Mouse (Mus musculus) forebrain, embryonic 12.5 days (tissue): Measurements from ENCODE around the gene Tgfbr3. TPM values are rescaled to one million over a fixed set of nuclear protein-coding genes. Genes with fewer than 3 reads are reported as not detected.
"Not testable (repeated sequence)": the region's sequence is repeated elsewhere in the genome, so short reads cannot be mapped to it uniquely, and the experiment has no call there.

ENCODE experiments used
- ATAC-seq: fragments of 200-750 bp; cut with Nextera tagmentation; 2 replicates; pipeline ENCODE4 v1.8.0; 2017; ENCODE audit warnings: moderate TSS enrichment; ENCODE audit not compliant: low FRiP score
- H3K27ac ChIP-seq: fragments of 300-500 bp; sonication (generic); 2 replicates; pipeline ENCODE4 v1.5.1; 2016; ENCODE audit warnings: mild to moderate bottlenecking
- H3K27me3 ChIP-seq: fragments of 300-500 bp; sonication (generic); 2 replicates; pipeline ENCODE4 v1.6.1; 2016; ENCODE audit warnings: mild to moderate bottlenecking
- H3K36me3 ChIP-seq: fragments of 300-500 bp; sonication (generic); replicated peaks from 2 replicates; pipeline ENCODE4 v1.6.1; 2016; ENCODE audit warnings: mild to moderate bottlenecking
- H3K4me1 ChIP-seq: fragments of 300-500 bp; sonication (generic); 2 replicates; pipeline ENCODE4 v1.6.1; 2016
- H3K4me2 ChIP-seq: fragments of 300-500 bp; sonication (generic); 2 replicates; pipeline ENCODE4 v1.6.1; 2016; ENCODE audit warnings: mild to moderate bottlenecking, moderate library complexity
- H3K4me3 ChIP-seq: fragments of 300-500 bp; sonication (generic); replicated peaks from 2 replicates; pipeline ENCODE4 v1.5.1; 2016; ENCODE audit warnings: mild to moderate bottlenecking
- H3K9ac ChIP-seq: fragments of 300-500 bp; sonication (generic); 2 replicates; pipeline ENCODE4 v1.6.1; 2016; ENCODE audit warnings: mild to moderate bottlenecking
- H3K9me3 ChIP-seq: fragments of 300-500 bp; sonication (generic); 2 replicates; pipeline ENCODE4 v1.6.1; 2016
- WGBS: fragments of 180-500 bp; shearing (Covaris S2); methylation state at CpG from one replicate; pipeline ENCODE4 v1.1.7; 2016; 5-methylcytosine and 5-hydroxymethylcytosine counted together
- polyA plus RNA-seq: library from polyadenylated mRNA; unstranded; fragments of >200 nt; fragmentation: Nextera tagmentation; extraction: Ambion mirVana; gene quantifications from 2 replicates; pipeline ENCODE4 v1.2.1, GENCODE M21; 2016

The Tgfbr3 gene
- polyA plus RNA-seq, 1 experiment from 2014 or later = 5.7 TPM

DNA sequence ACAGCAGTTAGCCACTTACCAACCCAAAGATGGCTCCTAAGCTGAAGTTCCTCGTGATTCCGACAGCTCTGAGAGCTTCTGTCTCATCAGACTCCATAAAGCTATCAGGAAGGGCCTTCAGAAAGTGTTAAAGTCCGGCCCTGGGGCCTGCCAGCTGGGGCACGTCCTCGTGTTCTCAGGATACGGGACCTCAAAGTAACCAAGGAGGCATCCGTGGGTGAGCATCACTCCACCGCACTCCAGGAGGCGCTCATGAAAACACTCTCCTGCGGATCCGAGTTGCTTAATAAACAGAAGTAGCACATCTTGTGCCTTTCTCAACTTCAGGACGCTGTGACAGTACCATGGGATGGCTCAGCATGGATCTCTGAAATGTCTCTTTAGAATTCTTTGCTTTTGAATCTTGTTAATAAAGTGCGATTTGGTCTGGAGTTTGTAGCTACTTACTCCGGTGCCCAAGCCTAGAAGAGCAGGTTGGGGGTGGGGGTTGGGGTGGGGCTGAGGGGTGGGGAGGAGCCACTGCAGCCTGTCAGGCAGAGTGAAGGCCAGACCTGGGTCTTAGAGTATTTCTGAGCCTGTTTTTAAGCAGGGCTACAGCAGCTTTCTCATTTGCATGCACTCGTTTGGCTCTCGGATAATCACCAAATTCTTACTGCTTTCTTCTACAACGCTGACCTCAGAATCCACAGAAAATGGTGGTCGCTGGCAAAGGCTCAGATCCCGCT is 38.7 kb downstream of the Tgfbr3 start:
- ATAC-seq = no peak
- Histone ChIP-seq H3K36me3 (no peaks in the 10 kb centered on the region), H3K9ac (no peak overlapping the region), H3K27me3 (peaks cover 76% of the 10 kb centered on the region), H3K9me3 (peaks cover 15% of the 10 kb centered on the region; the same call in 1 of the 2 replicates), H3K4me1 (peaks cover 20% of the 10 kb centered on the region), H3K4me2 (peak overlapping the region; percentile 21; the same call in 1 of the 2 replicates), H3K27ac (no peak overlapping the region), H3K4me3 (no peak overlapping the region)
- WGBS = 12% methylated on average over 19 of the region's 19 CpGs

DNA sequence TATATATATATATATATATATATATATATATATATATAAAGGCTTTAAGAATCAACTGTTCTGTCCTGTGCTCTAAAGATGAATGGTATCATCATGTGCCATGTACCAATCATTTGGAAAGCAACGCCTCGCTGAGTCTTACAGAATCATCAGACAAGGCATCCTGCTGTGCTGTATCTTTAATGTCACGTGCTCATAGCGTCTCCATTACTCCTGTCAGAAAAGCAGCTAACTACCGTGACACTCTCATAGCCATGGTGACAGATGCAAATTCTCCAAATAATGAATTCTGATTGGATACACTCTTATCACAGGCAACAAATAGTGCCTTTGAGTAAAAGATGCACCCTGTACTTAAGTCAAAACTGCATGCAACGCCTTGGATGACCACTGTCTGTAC is 40.7 kb downstream of the Tgfbr3 start:
- peaks cover 80% of the 10 kb centered on the region for H3K27me3 ChIP-seq
- no peaks in the 10 kb centered on the region for H3K36me3 ChIP-seq
- ATAC-seq = no peak
- no peak overlapping the region for H3K4me2 ChIP-seq
- H3K4me1 ChIP-seq = peaks cover 20% of the 10 kb centered on the region
- WGBS = 89% methylated on average over 6 of the region's 6 CpGs
- H3K9ac ChIP-seq = no peak overlapping the region
- H3K4me3 ChIP-seq = no peak overlapping the region
- no peak overlapping the region for H3K27ac ChIP-seq
- H3K9me3 ChIP-seq = peaks cover 7% of the 10 kb centered on the region; the same call in 1 of the 2 replicates

DNA sequence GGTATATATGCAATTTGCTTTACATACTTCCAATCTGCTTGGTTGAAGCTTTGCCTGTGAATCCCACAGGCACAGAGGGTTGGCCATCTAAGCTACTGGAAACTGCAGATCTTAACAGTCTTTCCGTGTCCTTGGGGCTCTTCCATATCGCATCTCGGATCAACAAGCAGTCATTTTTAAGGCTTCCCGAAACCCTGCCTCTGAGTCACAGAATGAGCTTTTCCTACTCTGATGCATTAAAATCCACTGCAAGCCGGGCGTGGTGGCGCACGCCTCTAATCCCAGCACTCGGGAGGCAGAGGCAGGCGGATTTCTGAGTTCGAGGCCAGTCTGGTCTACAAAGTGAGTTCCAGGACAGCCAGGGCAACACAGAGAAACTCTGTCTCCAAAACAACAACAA is 41.1 kb downstream of the Tgfbr3 start:
- H3K36me3 ChIP-seq, H3K9ac ChIP-seq, H3K4me3 ChIP-seq, H3K9me3 ChIP-seq, H3K27ac ChIP-seq, H3K4me2 ChIP-seq, ATAC-seq: not testable (repeated sequence)
- Histone ChIP-seq H3K27me3 (peaks cover 80% of the 10 kb centered on the region), H3K4me1 (peaks cover 20% of the 10 kb centered on the region)
- 93% methylated on average over 11 of the region's 11 CpGs for WGBS

DNA sequence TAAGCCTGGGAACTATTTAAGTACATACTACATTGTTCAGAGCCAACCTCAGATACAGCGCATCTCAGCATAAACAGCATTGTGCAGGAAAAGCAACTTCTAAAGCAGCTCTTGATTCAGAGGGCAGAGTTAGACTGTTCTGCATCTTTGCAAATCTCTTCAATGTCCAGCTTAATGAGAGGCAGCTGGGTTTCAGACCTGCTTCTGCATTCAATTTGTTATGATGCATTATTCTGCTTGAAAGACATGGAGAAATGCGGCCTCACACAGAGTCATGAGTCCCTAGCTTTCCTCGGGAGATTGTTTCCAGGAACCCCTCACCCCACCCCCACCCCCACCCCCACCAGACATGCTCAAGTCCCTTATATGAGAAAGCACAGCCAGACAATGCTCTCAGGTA is 41.6 kb downstream of the Tgfbr3 start:
- Histone ChIP-seq H3K9me3 (peaks cover 7% of the 10 kb centered on the region; the same call in 1 of the 2 replicates), H3K36me3 (no peaks in the 10 kb centered on the region), H3K4me2 (no peak overlapping the region), H3K27ac (no peak overlapping the region), H3K4me3 (no peak overlapping the region), H3K27me3 (peaks cover 80% of the 10 kb centered on the region), H3K4me1 (peaks cover 20% of the 10 kb centered on the region), H3K9ac (no peak overlapping the region)
- WGBS = 59% methylated on average over 3 of the region's 3 CpGs
- no peak for ATAC-seq

DNA sequence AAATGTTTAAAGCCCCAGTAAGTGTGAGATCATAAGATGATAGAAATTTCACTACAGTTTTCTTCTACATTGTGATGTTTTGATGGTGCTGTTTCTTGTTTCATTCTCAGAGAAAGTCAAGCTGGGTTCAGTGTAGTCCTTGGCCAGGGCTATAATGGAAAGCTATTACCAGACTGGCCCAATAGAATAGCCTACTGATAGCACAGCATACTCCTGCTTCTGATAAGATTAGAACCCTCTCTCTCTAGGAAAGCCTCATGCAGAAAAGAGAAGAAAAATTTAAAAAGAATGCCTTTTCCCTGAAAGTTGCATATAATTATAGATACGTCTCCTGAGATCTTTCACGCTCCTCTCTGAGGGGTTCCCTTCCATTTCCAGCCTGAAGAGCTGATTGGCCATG is 46.0 kb downstream of the Tgfbr3 start:
- Histone ChIP-seq H3K9me3 (no peaks in the 10 kb centered on the region), H3K9ac (no peak overlapping the region), H3K4me2 (no peak overlapping the region), H3K4me3 (no peak overlapping the region), H3K27ac (no peak overlapping the region), H3K27me3 (peaks cover 74% of the 10 kb centered on the region), H3K36me3 (no peaks in the 10 kb centered on the region), H3K4me1 (0 out of 2 replicates have a peak, but pooled peaks cover under 1% of the 10 kb centered on the region)
- whole genome bisulfite sequencing = 95% methylated on average over 2 of the region's 2 CpGs
- no peak for ATAC-seq

DNA sequence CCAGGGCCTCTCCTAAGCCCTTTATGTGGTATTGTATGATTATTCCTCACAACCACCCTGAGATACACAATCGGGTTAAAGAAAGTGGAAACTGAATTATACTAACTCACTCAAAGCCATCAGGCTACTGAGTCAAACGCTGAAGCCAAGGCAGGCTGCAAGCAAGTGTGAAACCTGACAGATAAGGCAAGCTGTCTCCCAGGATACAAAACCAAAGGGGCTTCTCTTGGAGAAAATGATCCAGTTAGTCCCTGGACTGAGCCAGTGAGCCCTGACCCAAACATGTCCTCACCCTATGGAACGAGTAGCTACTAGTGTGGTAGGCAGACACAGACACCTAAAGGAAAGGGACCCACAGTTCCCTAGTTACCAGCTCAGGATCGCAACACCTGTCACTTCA is 46.4 kb downstream of the Tgfbr3 start:
- H3K4me3 ChIP-seq = no peak overlapping the region
- peaks cover 5% of the 10 kb centered on the region for H3K4me1 ChIP-seq
- no peaks in the 10 kb centered on the region for H3K36me3 ChIP-seq
- H3K27me3 ChIP-seq = peaks cover 74% of the 10 kb centered on the region
- 82% methylated on average over 4 of the region's 4 CpGs for WGBS
- no peaks in the 10 kb centered on the region for H3K9me3 ChIP-seq
- H3K9ac ChIP-seq = no peak overlapping the region
- no peak for ATAC-seq
- H3K4me2 ChIP-seq = no peak overlapping the region
- no peak overlapping the region for H3K27ac ChIP-seq

DNA sequence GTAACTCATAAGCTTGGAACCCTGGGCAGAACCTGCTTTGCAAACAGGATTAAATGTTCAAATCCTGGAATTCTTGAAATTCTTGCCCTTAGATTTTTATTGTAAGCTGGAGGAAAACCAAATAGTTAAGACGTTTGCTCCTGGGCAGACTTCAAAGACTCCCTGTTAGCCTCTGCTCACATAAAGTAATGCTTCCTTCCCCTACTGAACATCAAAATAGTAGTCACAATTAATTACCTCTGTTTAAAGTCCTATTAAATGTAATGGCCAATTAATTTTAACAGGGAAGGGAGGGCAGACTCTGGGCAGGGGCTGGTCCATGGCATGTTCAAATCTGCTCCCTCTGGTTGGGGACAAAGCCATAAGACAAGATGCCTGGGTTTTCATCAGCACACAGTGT is 49.2 kb downstream of the Tgfbr3 start:
- Histone ChIP-seq H3K9ac (no peak overlapping the region), H3K27me3 (peaks cover 83% of the 10 kb centered on the region), H3K9me3 (no peaks in the 10 kb centered on the region), H3K36me3 (no peaks in the 10 kb centered on the region), H3K4me2 (no peak overlapping the region), H3K4me3 (no peak overlapping the region), H3K4me1 (peaks cover 10% of the 10 kb centered on the region), H3K27ac (no peak overlapping the region)
- ATAC-seq = no peak
- 8% methylated on average over 1 of the region's 1 CpGs for whole genome bisulfite sequencing

DNA sequence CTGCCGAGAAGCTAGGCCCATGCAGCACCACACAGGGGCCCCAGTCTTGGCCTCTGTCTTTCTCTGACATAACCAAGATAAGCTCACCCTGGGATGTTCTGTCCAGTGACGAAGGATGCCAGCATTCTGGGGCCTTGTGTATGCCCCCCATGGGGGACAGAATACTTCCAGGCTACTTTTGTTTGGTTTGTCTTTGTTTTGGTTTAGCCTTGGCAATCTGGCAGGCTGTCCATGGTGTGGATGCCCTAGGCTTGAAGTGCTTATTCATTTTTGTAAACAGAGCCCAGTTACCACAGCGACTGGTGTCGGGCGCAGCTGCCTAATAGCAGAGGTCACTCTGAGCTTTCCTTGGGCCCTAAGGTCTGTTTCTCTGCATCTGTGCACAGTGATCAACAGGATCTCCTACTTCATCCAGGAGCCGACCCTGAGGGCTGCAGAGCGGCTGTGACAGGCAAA is 51.4 kb downstream of the Tgfbr3 start:
- H3K4me3 ChIP-seq = no peak overlapping the region
- no peak overlapping the region for H3K9ac ChIP-seq
- H3K9me3 ChIP-seq = no peaks in the 10 kb centered on the region
- H3K27me3 ChIP-seq = peaks cover 82% of the 10 kb centered on the region
- H3K27ac ChIP-seq = no peak overlapping the region
- H3K4me1 ChIP-seq = peaks cover 14% of the 10 kb centered on the region
- 66% methylated on average over 7 of the region's 7 CpGs for WGBS
- H3K36me3 ChIP-seq = no peaks in the 10 kb centered on the region
- ATAC-seq = no peak
- H3K4me2 ChIP-seq = no peak overlapping the region

DNA sequence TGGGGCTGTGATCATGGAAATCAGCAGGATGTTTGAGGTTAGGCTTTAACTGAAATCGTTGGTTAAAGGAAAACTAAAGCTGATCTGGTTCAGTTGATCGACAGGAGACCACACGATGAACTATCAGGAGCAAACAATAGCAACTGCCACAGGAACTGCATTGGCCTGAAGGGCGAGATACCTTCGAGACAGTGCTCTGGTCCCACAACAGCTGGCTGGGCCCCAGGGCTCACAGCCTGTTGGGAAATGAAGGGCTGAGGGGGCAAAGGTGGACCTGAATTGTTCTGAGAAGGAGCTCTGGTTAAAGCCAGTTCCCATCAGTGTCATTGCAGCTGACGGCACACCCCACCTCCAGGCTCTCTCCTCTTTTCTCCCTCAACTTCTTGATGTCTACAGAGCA is 52.5 kb downstream of the Tgfbr3 start:
- H3K9me3 ChIP-seq = no peaks in the 10 kb centered on the region
- H3K27me3 ChIP-seq = peaks cover 76% of the 10 kb centered on the region
- no peak for ATAC-seq
- H3K4me2 ChIP-seq = no peak overlapping the region
- no peak overlapping the region for H3K9ac ChIP-seq
- H3K27ac ChIP-seq = no peak overlapping the region
- H3K4me3 ChIP-seq = no peak overlapping the region
- peaks cover 14% of the 10 kb centered on the region for H3K4me1 ChIP-seq
- WGBS = 81% methylated on average over 6 of the region's 6 CpGs
- no peaks in the 10 kb centered on the region for H3K36me3 ChIP-seq

DNA sequence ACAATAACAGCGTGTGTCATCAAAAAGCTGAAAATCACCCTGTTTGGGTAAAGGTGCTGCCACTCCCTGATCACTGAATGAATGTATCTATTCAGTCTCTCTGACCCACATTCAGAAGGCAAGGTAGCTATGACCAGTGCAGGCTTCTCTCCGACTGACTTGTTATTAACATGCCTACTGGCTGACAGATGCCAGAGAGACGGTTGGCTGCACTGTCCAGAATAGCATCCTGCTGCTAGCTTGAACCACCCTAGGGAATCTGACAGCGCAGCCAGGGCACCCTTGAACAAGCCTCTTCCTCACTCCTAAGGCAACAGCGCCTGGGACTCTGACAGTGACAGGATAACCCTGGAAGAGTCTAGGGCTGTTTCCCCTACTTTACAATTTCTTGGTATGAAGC is 53.4 kb downstream of the Tgfbr3 start:
- Histone ChIP-seq H3K9ac (no peak overlapping the region), H3K4me1 (peaks cover 14% of the 10 kb centered on the region), H3K4me3 (no peak overlapping the region), H3K27ac (no peak overlapping the region), H3K4me2 (no peak overlapping the region), H3K27me3 (peaks cover 71% of the 10 kb centered on the region), H3K36me3 (no peaks in the 10 kb centered on the region), H3K9me3 (no peaks in the 10 kb centered on the region)
- WGBS = 84% methylated on average over 5 of the region's 5 CpGs
- no peak for ATAC-seq

DNA sequence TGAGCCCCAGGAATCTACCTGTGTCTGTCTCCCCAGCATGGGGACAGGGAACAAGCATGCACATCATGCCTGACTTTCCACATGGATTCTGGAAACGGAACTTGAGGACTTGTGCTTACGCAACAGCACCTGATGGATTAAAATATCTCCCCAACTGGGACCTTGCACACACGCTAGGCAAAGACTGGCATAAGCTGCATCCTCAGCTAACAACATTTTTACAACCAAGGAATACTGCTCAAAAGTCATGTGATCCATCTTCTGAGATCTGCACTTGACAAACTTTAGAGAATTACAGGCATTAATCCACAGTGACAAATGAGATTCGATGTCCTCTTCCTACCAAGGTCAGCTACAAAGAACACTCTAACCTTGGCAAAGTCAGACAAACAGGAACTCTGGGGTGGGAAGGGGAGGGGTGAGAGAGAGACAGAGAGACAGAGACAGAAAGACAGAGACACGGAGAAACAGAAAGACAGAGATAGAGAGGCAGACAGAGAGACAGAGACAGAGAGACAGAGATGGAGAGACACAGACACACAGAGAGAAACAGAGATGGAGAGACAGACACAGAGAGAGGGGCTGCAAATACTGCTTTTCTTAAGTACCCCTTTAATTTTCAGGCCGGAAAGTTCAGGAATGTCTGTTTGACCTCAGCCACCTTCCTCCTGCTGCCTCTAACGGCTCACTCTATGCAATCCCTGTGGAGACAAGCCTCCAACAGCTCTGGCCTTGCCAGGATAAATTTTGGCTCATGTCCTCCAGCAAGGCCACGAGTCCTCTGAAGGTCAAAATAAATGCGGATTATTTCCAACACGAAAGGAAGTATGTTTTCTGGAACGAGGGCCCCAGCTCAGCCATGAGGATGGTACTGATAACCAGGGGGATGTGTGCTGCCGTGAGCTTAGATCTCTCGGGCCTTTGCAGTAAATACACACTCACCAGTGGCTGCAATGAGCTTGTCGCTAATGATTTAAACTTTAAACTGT is 55.8 kb downstream of the Tgfbr3 start:
- WGBS = 79% methylated on average over 14 of the region's 14 CpGs
- H3K4me3 ChIP-seq = no peak overlapping the region
- ATAC-seq = no peak
- no peak overlapping the region for H3K9ac ChIP-seq
- no peaks in the 10 kb centered on the region for H3K9me3 ChIP-seq
- no peak overlapping the region for H3K4me2 ChIP-seq
- peaks cover 14% of the 10 kb centered on the region for H3K4me1 ChIP-seq
- H3K27me3 ChIP-seq = peaks cover 59% of the 10 kb centered on the region
- H3K27ac ChIP-seq = no peak overlapping the region
- H3K36me3 ChIP-seq = no peaks in the 10 kb centered on the region

DNA sequence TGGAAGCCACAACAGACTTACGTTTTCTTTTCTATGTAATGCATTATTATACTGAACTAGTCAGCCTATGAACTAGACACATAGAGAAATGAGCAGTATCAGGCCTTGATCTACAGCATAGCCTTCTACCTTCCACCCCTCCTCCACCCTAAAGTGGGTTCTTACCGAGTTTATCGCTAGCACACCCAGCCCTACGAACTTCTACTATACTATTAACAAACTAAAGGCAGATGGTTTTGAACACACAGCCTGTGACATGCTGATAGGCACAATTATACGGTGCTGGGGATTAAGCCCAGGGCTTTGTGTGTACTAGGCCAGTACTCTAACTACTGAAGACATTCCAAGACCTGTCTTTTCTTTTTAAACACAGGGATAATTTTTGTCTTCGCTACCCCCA is 59.2 kb downstream of the Tgfbr3 start:
- H3K4me3 ChIP-seq = no peak overlapping the region
- ATAC-seq = no peak
- H3K27me3 ChIP-seq = peaks cover 26% of the 10 kb centered on the region
- no peaks in the 10 kb centered on the region for H3K36me3 ChIP-seq
- H3K27ac ChIP-seq = no peak overlapping the region
- H3K4me2 ChIP-seq = no peak overlapping the region
- H3K9ac ChIP-seq = no peak overlapping the region
- 71% methylated on average over 6 of the region's 6 CpGs for WGBS
- peaks cover 4% of the 10 kb centered on the region; the same call in 1 of the 2 replicates for H3K4me1 ChIP-seq
- H3K9me3 ChIP-seq = no peaks in the 10 kb centered on the region
